Mouse (Mus musculus): ENCODE measurements at regions not wholly inside any gene's neighbourhood (a gene's known extent, or its start where the extent isn't known, plus 50 kb on each side); places are given as distances from the start of the nearest gene placed in this dataset.
"Not testable (repeated sequence)": the region's sequence is repeated elsewhere in the genome, so short reads cannot be mapped to it uniquely, and the experiment has no call there.

DNA sequence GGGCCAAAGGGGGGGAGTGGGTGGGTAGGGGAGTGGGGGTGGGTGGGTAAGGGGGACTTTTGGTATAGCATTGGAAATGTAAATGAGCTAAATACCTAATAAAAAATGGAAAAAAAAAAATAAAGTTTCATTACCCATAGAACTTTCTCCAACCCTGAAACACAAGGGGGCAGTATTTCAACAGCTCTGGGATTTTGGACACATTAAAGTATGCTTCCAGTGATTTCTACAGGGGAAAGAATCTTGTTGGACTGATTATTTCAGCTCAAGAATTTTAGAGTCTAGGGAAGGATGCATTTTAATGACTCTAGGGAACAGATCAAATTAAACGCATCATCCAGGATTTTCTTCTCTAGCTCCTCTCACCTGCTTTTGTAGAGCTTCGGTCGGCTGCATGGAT, 345.9 kb downstream of the Nrcam start:
- not testable (repeated sequence) for DNase-seq

DNA sequence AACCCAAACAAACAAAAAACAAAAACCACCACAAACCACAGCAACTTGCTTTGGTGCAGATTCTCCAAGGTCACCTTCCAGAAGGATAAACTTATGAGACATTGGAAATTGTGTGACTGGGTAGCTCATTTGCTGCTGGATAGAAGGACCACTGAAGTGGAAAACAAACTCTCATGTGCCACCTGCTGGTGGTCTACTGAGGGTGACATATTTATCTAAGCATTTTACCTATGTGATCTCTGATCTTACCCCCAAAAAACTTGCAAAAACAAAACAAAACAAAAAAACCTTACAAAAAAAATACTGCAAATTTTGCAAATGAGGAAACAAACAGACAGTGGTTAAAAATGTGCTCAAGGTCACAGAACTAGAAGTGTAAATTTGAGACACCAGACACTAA, 346.3 kb downstream of the Nrcam start:
- peak; percentile 1 for DNase-seq
